Mouse (Mus musculus): ENCODE measurements at regions not wholly inside any gene's neighbourhood (a gene's known extent, or its start where the extent isn't known, plus 50 kb on each side); places are given as distances from the start of the nearest gene placed in this dataset.
"Not testable (repeated sequence)": the region's sequence is repeated elsewhere in the genome, so short reads cannot be mapped to it uniquely, and the experiment has no call there.

- no peaks in the 10 kb centered on the region for H3K27me3 ChIP-seq (ENCODE audit: control insufficient read depth, insufficient read depth, insufficient read length)
- no peak overlapping the region for H3K4me3 ChIP-seq (ENCODE audit: insufficient read depth, poor library complexity, severe bottlenecking)
- H3K36me3 ChIP-seq (ENCODE audit: control insufficient read depth, insufficient read depth), result no peaks in the 10 kb centered on the region
- no peaks in the 10 kb centered on the region for H3K79me3 ChIP-seq (ENCODE audit: low read depth)
- no peak for TF ChIP-seq USF1 (IDR thresholded peaks at IDR 0.05; ENCODE audit: low read depth)
- no peak for TF ChIP-seq MYOG (IDR thresholded peaks at IDR 0.05; ENCODE audit: control insufficient read depth, extremely low read depth, insufficient read length)
- no peak for TF ChIP-seq CEBPB (IDR thresholded peaks at IDR 0.05; ENCODE audit: low read depth)
- TF ChIP-seq FOSL1 (IDR thresholded peaks at IDR 0.05; ENCODE audit: insufficient read depth, low read length, poor library complexity, severe bottlenecking), result no peak
- TF ChIP-seq MAX (IDR thresholded peaks at IDR 0.05), result no peak
- TF ChIP-seq CTCF (IDR thresholded peaks at IDR 0.05; ENCODE audit: control insufficient read depth, insufficient read depth, insufficient read length), result no peak
- no peak for TF ChIP-seq MYOD1 (IDR thresholded peaks at IDR 0.05; ENCODE audit: control insufficient read depth, insufficient read length, low read depth)
- no peaks in the 10 kb centered on the region for H3K79me2 ChIP-seq (ENCODE audit: control insufficient read depth, insufficient read depth)
- no peak overlapping the region for H3ac ChIP-seq (ENCODE audit: control insufficient read depth, insufficient read length, low read depth)
These were observed 204.9 kb upstream of the Intu start for GRCm38 (mm10) chr3:40325872-40326803.

GRCm38 (mm10) chr3:40339492-40340030 is 191.5 kb upstream of the Intu start:
- TF ChIP-seq MYOG (IDR thresholded peaks at IDR 0.05; ENCODE audit: control insufficient read depth, extremely low read depth, insufficient read length) (no peak), CEBPB (IDR thresholded peaks at IDR 0.05; ENCODE audit: low read depth) (no peak), MAX (IDR thresholded peaks at IDR 0.05) (no peak), FOSL1 (IDR thresholded peaks at IDR 0.05; ENCODE audit: insufficient read depth, low read length, poor library complexity, severe bottlenecking) (no peak), USF1 (IDR thresholded peaks at IDR 0.05; ENCODE audit: low read depth) (no peak), CTCF (IDR thresholded peaks at IDR 0.05; ENCODE audit: control insufficient read depth, insufficient read depth, insufficient read length) (no peak), MYOD1 (IDR thresholded peaks at IDR 0.05; ENCODE audit: control insufficient read depth, insufficient read length, low read depth) (no peak)
- no peak overlapping the region for H3ac ChIP-seq (ENCODE audit: control insufficient read depth, insufficient read length, low read depth)
- H3K79me3 ChIP-seq (ENCODE audit: low read depth), result no peaks in the 10 kb centered on the region
- no peaks in the 10 kb centered on the region for H3K79me2 ChIP-seq (ENCODE audit: control insufficient read depth, insufficient read depth)
- no peaks in the 10 kb centered on the region for H3K36me3 ChIP-seq (ENCODE audit: control insufficient read depth, insufficient read depth)
- H3K4me3 ChIP-seq (ENCODE audit: insufficient read depth, poor library complexity, severe bottlenecking), result no peak overlapping the region
- H3K27me3 ChIP-seq (ENCODE audit: control insufficient read depth, insufficient read depth, insufficient read length), result no peaks in the 10 kb centered on the region

GRCm38 (mm10) chr3:40355103-40355502 is 176.0 kb upstream of the Intu start:
- H3K79me3 ChIP-seq (ENCODE audit: low read depth), result no peaks in the 10 kb centered on the region
- TF ChIP-seq MYOG (IDR thresholded peaks at IDR 0.05; ENCODE audit: control insufficient read depth, extremely low read depth, insufficient read length), result no peak
- TF ChIP-seq MAX (IDR thresholded peaks at IDR 0.05), result no peak
- no peak for TF ChIP-seq MYOD1 (IDR thresholded peaks at IDR 0.05; ENCODE audit: control insufficient read depth, insufficient read length, low read depth)
- no peak for TF ChIP-seq FOSL1 (IDR thresholded peaks at IDR 0.05; ENCODE audit: insufficient read depth, low read length, poor library complexity, severe bottlenecking)
- TF ChIP-seq CTCF (IDR thresholded peaks at IDR 0.05; ENCODE audit: control insufficient read depth, insufficient read depth, insufficient read length), result no peak
- no peak for TF ChIP-seq USF1 (IDR thresholded peaks at IDR 0.05; ENCODE audit: low read depth)
- TF ChIP-seq CEBPB (IDR thresholded peaks at IDR 0.05; ENCODE audit: low read depth), result no peak
- no peaks in the 10 kb centered on the region for H3K36me3 ChIP-seq (ENCODE audit: control insufficient read depth, insufficient read depth)
- no peaks in the 10 kb centered on the region for H3K27me3 ChIP-seq (ENCODE audit: control insufficient read depth, insufficient read depth, insufficient read length)
- no peaks in the 10 kb centered on the region for H3K79me2 ChIP-seq (ENCODE audit: control insufficient read depth, insufficient read depth)
- no peak overlapping the region for H3ac ChIP-seq (ENCODE audit: control insufficient read depth, insufficient read length, low read depth)
- no peak overlapping the region for H3K4me3 ChIP-seq (ENCODE audit: insufficient read depth, poor library complexity, severe bottlenecking)

- H3K79me3 ChIP-seq (ENCODE audit: low read depth), result no peaks in the 10 kb centered on the region
- no peaks in the 10 kb centered on the region for H3K27me3 ChIP-seq (ENCODE audit: control insufficient read depth, insufficient read depth, insufficient read length)
- H3K36me3 ChIP-seq (ENCODE audit: control insufficient read depth, insufficient read depth), result no peaks in the 10 kb centered on the region
- TF ChIP-seq MYOG (IDR thresholded peaks at IDR 0.05; ENCODE audit: control insufficient read depth, extremely low read depth, insufficient read length) (no peak), CEBPB (IDR thresholded peaks at IDR 0.05; ENCODE audit: low read depth) (no peak), USF1 (IDR thresholded peaks at IDR 0.05; ENCODE audit: low read depth) (no peak), MAX (IDR thresholded peaks at IDR 0.05) (no peak), MYOD1 (IDR thresholded peaks at IDR 0.05; ENCODE audit: control insufficient read depth, insufficient read length, low read depth) (no peak)
- H3K4me3 ChIP-seq (ENCODE audit: insufficient read depth, poor library complexity, severe bottlenecking), result no peak overlapping the region
- H3K79me2 ChIP-seq (ENCODE audit: control insufficient read depth, insufficient read depth), result no peaks in the 10 kb centered on the region
- no peak overlapping the region for H3ac ChIP-seq (ENCODE audit: control insufficient read depth, insufficient read length, low read depth)
These were observed 162.7 kb upstream of the Intu start for GRCm38 (mm10) chr3:40368421-40368820.

GRCm38 (mm10) chr3:40371411-40371810 is 159.7 kb upstream of the Intu start:
- no peaks in the 10 kb centered on the region for H3K79me2 ChIP-seq (ENCODE audit: control insufficient read depth, insufficient read depth)
- TF ChIP-seq USF1 (IDR thresholded peaks at IDR 0.05; ENCODE audit: low read depth) (no peak), CTCF (IDR thresholded peaks at IDR 0.05; ENCODE audit: control insufficient read depth, insufficient read depth, insufficient read length) (no peak), MYOD1 (IDR thresholded peaks at IDR 0.05; ENCODE audit: control insufficient read depth, insufficient read length, low read depth) (no peak), MAX (IDR thresholded peaks at IDR 0.05) (no peak), MYOG (IDR thresholded peaks at IDR 0.05; ENCODE audit: control insufficient read depth, extremely low read depth, insufficient read length) (no peak), FOSL1 (IDR thresholded peaks at IDR 0.05; ENCODE audit: insufficient read depth, low read length, poor library complexity, severe bottlenecking) (no peak), CEBPB (IDR thresholded peaks at IDR 0.05; ENCODE audit: low read depth) (no peak)

GRCm38 (mm10) chr3:40376220-40376619 is 154.9 kb upstream of the Intu start:
- not testable (repeated sequence) for H3K79me2 ChIP-seq (ENCODE audit: control insufficient read depth, insufficient read depth); H3K27me3 ChIP-seq (ENCODE audit: control insufficient read depth, insufficient read depth, insufficient read length); H3K79me3 ChIP-seq (ENCODE audit: low read depth)

More at GRCm38 (mm10) chr3:40371411-40371810, 159.7 kb upstream of the Intu start:
- Histone ChIP-seq H3ac (ENCODE audit: control insufficient read depth, insufficient read length, low read depth) (no peak overlapping the region), H3K4me3 (ENCODE audit: insufficient read depth, poor library complexity, severe bottlenecking) (no peak overlapping the region), H3K79me3 (ENCODE audit: low read depth) (no peaks in the 10 kb centered on the region), H3K27me3 (ENCODE audit: control insufficient read depth, insufficient read depth, insufficient read length) (no peaks in the 10 kb centered on the region), H3K36me3 (ENCODE audit: control insufficient read depth, insufficient read depth) (no peaks in the 10 kb centered on the region)

More at GRCm38 (mm10) chr3:40376220-40376619, 154.9 kb upstream of the Intu start:
- not testable (repeated sequence) for H3ac ChIP-seq (ENCODE audit: control insufficient read depth, insufficient read length, low read depth); H3K4me3 ChIP-seq (ENCODE audit: insufficient read depth, poor library complexity, severe bottlenecking); H3K36me3 ChIP-seq (ENCODE audit: control insufficient read depth, insufficient read depth)

All from C2C12 (cell line).